Mouse (Mus musculus) megakaryocyte, embryonic 14.5 days (primary cell): Measurements from ENCODE around the gene Krt79. TPM values are rescaled to one million over a fixed set of nuclear protein-coding genes. Genes with fewer than 3 reads are reported as not detected.

Experiments used
- H3K27me3 ChIP-seq: replicated peaks from 2 replicates; pipeline ENCODE3; 2012; ENCODE audit warnings: inconsistent platforms
- H3K36me3 ChIP-seq: replicated peaks from 2 replicates; pipeline ENCODE3; 2012; ENCODE audit warnings: low read length, inconsistent platforms, mixed read lengths
- H3K4me1 ChIP-seq: 2 replicates; pipeline ENCODE4 v1.6.1; 2012; ENCODE audit warnings: inconsistent platforms
- H3K4me3 ChIP-seq: replicated peaks from 2 replicates; pipeline ENCODE3; 2012; ENCODE audit warnings: moderate library complexity, mild to moderate bottlenecking, inconsistent platforms
- H3K9me3 ChIP-seq: 2 replicates; pipeline ENCODE4 v1.6.1; 2012; ENCODE audit warnings: inconsistent platforms
- FLI1 ChIP-seq: IDR thresholded peaks from 2 replicates; pipeline ENCODE4 v1.6.1; 2012; ENCODE audit warnings: low read length, inconsistent platforms, mixed read lengths
- GATA1 ChIP-seq: IDR thresholded peaks from 3 replicates; pipeline ENCODE4 v1.6.1; 2012; ENCODE audit warnings: mixed read lengths, low read length, inconsistent platforms, borderline replicate concordance
- polyA plus RNA-seq: library from polyadenylated mRNA; stranded (reverse); fragments of >175 nt; gene quantifications from 2 replicates; pipeline ENCODE4 v1.2.3, GENCODE M21; 2012; ENCODE audit warnings: low replicate concordance; ENCODE audit not compliant: insufficient read depth

Gene Krt79
- polyA plus RNA-seq, 1 experiment: not detected

- H3K9me3 ChIP-seq: no peaks in the 10 kb centered on the region
- TF ChIP-seq FLI1 (no peak), GATA1 (no peak)
- H3K4me3 ChIP-seq: no peak overlapping the region
- H3K36me3 ChIP-seq: no peaks in the 10 kb centered on the region
- H3K4me1 ChIP-seq: peaks cover 5% of the 10 kb centered on the region; the same call in 1 of the 2 replicates
- peaks cover 60% of the 10 kb centered on the region for H3K27me3 ChIP-seq
Measured at GRCm38 (mm10) chr15:101938600-101939308, 1.4 kb downstream of the Krt79 start.

DNA sequence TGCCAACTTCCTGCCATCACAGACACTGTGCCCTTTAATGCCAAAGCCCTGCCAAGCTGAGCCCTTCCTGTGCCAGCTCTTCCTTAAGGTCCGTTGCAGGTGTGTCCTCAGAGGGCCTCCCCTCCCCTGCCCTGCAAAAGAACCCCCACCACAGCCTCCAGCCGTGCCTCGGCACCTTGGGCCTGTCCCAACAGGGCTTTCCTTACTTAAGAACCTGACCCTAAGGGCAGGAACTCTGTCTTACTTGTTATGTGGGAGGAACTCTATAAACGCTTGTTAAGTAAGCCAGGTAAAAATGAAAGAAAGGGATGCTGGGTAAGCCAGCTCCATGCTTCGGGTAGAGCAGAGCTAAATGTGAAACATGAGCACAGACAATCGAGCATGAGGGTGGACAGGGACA is 7.1 kb downstream of the Krt79 start:
- Histone ChIP-seq H3K4me1 (peaks cover 9% of the 10 kb centered on the region; the same call in 1 of the 2 replicates), H3K36me3 (no peaks in the 10 kb centered on the region), H3K4me3 (no peak overlapping the region), H3K27me3 (peaks cover 67% of the 10 kb centered on the region), H3K9me3 (no peaks in the 10 kb centered on the region)
- no peak for TF ChIP-seq FLI1
- TF ChIP-seq GATA1: no peak

- Histone ChIP-seq H3K27me3 (peaks cover 77% of the 10 kb centered on the region), H3K4me1 (peaks cover 9% of the 10 kb centered on the region; the same call in 1 of the 2 replicates), H3K4me3 (no peak overlapping the region), H3K9me3 (no peaks in the 10 kb centered on the region), H3K36me3 (no peaks in the 10 kb centered on the region)
- no peak for TF ChIP-seq FLI1
- TF ChIP-seq GATA1: no peak
Measured at GRCm38 (mm10) chr15:101929666-101930065, 10.5 kb downstream of the Krt79 start.

- H3K27me3 ChIP-seq: peaks cover 75% of the 10 kb centered on the region
Measured at GRCm38 (mm10) chr15:101929087-101929486, 11.0 kb downstream of the Krt79 start.

DNA sequence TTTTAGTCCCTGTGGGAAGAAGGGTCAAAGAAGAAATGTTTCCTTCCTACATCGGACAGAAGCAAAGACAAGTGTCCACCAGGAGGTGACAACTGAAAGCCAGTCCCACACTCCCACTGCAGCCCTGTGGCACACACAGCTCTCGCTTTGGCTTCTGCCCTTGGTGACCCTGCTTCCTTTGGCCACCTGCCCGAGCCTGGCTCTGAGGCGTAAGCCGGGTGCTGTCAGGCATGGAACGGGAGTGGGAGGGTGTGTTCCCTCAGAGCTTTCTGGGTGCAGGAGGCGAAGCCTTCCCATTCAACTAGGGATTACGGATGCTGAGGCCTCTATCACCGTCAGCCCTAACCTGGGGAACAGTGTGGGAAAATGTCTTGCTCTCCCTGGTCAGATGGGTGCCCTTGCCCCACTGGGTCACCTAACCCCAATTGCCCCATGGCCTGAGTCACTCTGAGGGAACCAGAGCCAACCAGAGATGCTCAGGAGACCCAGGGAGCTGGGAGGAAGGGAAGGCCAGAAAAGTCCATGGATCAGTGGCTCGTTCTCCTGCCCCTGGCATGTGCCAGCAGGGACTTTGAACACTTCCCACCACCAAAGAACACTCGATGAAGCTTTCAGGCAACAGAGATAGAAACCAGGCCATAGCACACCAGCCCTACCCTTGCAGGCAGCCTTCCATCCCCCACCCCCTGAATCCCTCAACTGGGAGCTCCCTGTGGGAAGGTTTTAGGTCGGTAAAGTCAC is 12.6 kb downstream of the Krt79 start:
- Histone ChIP-seq H3K4me1 (peaks cover 9% of the 10 kb centered on the region; the same call in 1 of the 2 replicates), H3K4me3 (no peak overlapping the region), H3K9me3 (no peaks in the 10 kb centered on the region), H3K27me3 (peaks cover 81% of the 10 kb centered on the region), H3K36me3 (no peaks in the 10 kb centered on the region)
- TF ChIP-seq FLI1 (no peak), GATA1 (no peak)

More at GRCm38 (mm10) chr15:101929087-101929486, 11.0 kb downstream of the Krt79 start:
- Histone ChIP-seq H3K36me3 (no peaks in the 10 kb centered on the region), H3K4me3 (no peak overlapping the region), H3K9me3 (no peaks in the 10 kb centered on the region), H3K4me1 (peaks cover 9% of the 10 kb centered on the region; the same call in 1 of the 2 replicates)
- TF ChIP-seq GATA1 (no peak), FLI1 (no peak)

- Histone ChIP-seq H3K4me3 (no peak overlapping the region), H3K27me3 (peaks cover 77% of the 10 kb centered on the region), H3K4me1 (0 out of 2 replicates have a peak, but pooled peaks cover 6% of the 10 kb centered on the region), H3K9me3 (no peaks in the 10 kb centered on the region), H3K36me3 (no peaks in the 10 kb centered on the region)
- TF ChIP-seq FLI1 (no peak), GATA1 (no peak)
Measured at GRCm38 (mm10) chr15:101925041-101925440, 15.1 kb downstream of the Krt79 start.

DNA sequence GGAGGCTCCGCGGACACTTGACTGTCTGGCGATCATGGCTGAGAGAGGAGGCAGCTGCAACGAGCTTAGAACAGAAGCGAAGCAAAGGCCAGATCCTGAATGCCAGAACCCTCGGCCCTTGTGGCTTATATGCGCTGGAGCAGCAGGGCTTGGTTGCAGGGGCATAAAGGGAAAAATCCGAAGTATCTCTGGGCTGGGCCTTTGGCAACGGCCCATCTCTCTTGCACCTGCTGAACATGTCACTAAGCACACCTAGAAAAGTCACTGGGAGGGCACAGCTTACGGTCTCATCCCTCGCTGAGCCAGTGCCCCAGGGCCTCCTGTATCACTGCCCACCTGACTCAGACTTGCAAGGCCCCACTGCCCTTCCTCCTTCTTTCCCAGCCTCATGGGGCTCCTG is 15.5 kb downstream of the Krt79 start, which contains the start of gene Krt4:
Gene Krt4, minus strand, starts transcription at position 101 of the 400 bp plus-strand sequence.
- peaks cover 75% of the 10 kb centered on the region for H3K27me3 ChIP-seq
- H3K4me1 ChIP-seq: 0 out of 2 replicates have a peak, but pooled peaks cover 2% of the 10 kb centered on the region
- no peak within 1 kb of the TSS for H3K4me3 ChIP-seq
- TF ChIP-seq FLI1 (no peak), GATA1 (no peak)
- no peaks in the 10 kb centered on the region for H3K9me3 ChIP-seq
- H3K36me3 ChIP-seq: no peaks in the 10 kb centered on the region

GRCm38 (mm10) chr15:101922296-101922695 is 17.8 kb downstream of the Krt79 start:
- TF ChIP-seq GATA1 (no peak), FLI1 (no peak)
- H3K4me3 ChIP-seq: peak overlapping the region; percentile 52
- no peaks in the 10 kb centered on the region for H3K9me3 ChIP-seq
- no peaks in the 10 kb centered on the region for H3K4me1 ChIP-seq
- H3K36me3 ChIP-seq: no peaks in the 10 kb centered on the region
- peaks cover 75% of the 10 kb centered on the region for H3K27me3 ChIP-seq

DNA sequence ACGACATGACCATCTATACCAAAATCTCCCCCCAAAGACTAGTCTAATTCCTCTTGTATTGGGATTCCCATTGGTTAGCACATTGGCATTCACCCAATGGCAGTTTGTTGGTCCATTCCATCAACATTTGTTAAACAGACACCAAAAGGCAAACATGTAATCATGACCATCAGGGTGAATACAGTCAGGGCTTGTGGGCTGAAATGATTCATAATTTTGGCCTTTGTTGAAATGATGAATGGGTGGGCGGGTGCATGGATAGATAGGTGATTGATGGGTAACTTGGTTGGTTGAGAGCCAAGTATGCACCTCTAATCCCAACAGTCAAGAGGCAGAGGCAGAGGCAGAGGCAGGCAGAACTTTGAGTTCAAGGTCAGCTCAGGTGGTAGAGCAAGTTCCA is 24.1 kb downstream of the Krt79 start:
- H3K9me3 ChIP-seq: no peaks in the 10 kb centered on the region
- peaks cover 54% of the 10 kb centered on the region for H3K27me3 ChIP-seq
- H3K4me3 ChIP-seq: no peak overlapping the region
- H3K36me3 ChIP-seq: no peaks in the 10 kb centered on the region
- no peak for TF ChIP-seq FLI1
- no peak for TF ChIP-seq GATA1
- H3K4me1 ChIP-seq: no peaks in the 10 kb centered on the region

- H3K4me3 ChIP-seq: no peak overlapping the region
- H3K9me3 ChIP-seq: no peaks in the 10 kb centered on the region
- peaks cover 37% of the 10 kb centered on the region for H3K27me3 ChIP-seq
- H3K36me3 ChIP-seq: no peaks in the 10 kb centered on the region
- no peaks in the 10 kb centered on the region for H3K4me1 ChIP-seq
- TF ChIP-seq GATA1 (no peak), FLI1 (no peak)
Measured at GRCm38 (mm10) chr15:101904849-101905248, 35.3 kb downstream of the Krt79 start.
